Mouse (Mus musculus): ENCODE results near the gene Rsg1.

DNA sequence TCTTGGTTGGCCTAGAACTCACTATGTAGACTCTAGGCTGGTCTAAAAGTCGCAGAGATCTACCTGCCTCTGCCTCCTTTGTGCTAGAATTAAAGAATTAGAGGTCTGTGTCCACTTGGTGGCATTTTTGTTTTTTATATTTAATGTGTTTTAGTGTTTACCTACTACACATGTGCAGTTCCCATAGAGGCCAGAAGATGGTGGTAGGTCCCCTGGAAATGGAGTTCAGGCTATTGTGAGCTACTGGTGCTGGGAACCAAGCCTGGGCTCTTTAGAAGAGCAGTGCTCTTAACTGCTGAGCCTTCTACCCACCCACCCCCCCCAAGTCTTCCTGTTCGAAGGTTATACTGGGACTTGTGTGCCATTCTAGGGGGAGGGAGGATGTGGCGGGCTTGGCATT lies 46.6 kb upstream of the Rsg1 start:
- TF ChIP-seq CTCF (IDR thresholded peaks at IDR 0.05) (peak; percentile 21), POLR2A (IDR thresholded peaks at IDR 0.05; ENCODE audit: insufficient read depth, low read depth, low read length) (no peak)

Measured in heart, adult 2 months (tissue).